Mouse (Mus musculus): Measurements from ENCODE around the gene Gm40193. TPM values are rescaled to one million over a fixed set of nuclear protein-coding genes. Genes with fewer than 3 reads are reported as not detected.
"Not testable (repeated sequence)": the region's sequence is repeated elsewhere in the genome, so short reads cannot be mapped to it uniquely, and the experiment has no call there.

Gm40193 gene
- polyA plus RNA-seq, 1 experiment from 2014 or later = not detected

DNA sequence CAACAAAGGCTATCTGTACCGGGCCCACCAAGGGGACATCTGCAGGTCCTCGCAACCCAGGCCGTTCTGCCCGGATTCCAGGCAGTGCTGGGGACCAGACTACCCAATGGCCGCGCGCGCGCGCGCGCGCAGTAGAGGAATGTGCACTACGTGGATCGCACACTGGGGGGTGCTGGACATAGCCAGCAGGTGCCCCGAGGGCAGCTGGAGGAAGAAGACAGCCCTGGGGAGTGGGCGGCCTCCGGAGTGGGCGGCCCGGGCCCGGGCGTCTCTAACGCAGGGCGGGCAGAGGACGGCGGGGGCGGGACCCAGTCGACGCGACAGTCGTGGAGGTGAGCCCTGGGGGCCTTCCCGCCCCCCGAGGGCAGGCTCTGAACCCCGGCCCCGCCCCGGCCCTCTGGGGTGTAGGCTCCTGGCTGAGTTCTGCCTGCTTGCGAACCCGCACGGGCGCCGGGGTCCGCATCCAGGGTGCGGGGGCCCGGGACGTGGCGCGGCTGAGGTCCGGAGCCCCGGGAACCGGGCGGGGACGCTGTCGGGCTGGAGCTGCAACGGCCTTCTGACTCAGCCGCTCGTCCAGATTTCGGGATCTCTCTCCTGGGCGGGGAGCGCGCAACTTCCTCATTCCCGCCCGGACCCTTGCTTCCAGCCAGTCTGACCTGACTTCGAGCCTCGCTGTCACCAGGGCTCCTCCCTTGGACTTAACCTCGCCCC is 7.3 kb upstream of the Gm40193 start, which contains the start of gene Pld2:
TSS of gene Pld2 (plus strand) at position 188 of the 711 bp plus-strand sequence.
- Histone ChIP-seq H3K36me3 (peaks cover 17% of the 10 kb centered on the region), H3K27ac (replicated peaks) (peak within 1 kb of the TSS; percentile 66), H3K9me3 (no peaks in the 10 kb centered on the region), H3K4me1 (peaks cover 35% of the 10 kb centered on the region), H3K4me2 (peak within 1 kb of the TSS; percentile 75), H3K9ac (peak within 1 kb of the TSS; percentile 89), H3K4me3 (peak within 1 kb of the TSS; percentile 74), H3K27me3 (replicated peaks) (no peaks in the 10 kb centered on the region; the same call in 1 of the 2 replicates)
- under 1% methylated on average over 64 of the region's 65 CpGs for WGBS
- ATAC-seq (ENCODE audit: extremely low read depth, insufficient number of reproducible peaks, low FRiP score, low TSS enrichment) = peak; percentile 83

DNA sequence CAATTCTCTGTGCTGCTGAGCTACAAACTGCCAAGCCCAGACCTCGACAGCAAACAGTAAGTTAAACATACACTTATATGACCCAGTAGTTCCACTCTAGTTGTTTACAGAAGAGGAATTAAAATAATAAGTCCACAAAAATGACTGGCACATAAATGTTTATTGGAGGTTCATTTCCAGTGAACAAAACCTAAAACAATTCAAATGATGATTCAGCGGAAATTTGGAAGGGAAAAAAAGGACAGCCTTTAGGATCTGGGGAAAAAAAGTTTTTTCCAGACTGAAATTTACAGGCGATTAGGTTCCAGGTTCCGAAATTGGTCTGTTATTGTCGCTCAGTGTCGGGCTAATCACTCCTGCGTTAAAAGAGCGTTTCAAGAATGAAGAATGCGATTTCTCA is 6.7 kb upstream of the Gm40193 start:
- Histone ChIP-seq H3K27me3 (replicated peaks) (no peaks in the 10 kb centered on the region; the same call in 1 of the 2 replicates), H3K4me3 (peak overlapping the region; percentile 74), H3K9ac (peak overlapping the region; percentile 89), H3K4me1 (peaks cover 29% of the 10 kb centered on the region), H3K4me2 (peak overlapping the region; percentile 75), H3K27ac (replicated peaks) (0 out of 2 replicates have a peak overlapping the region, but pooled peaks have one; percentile 66), H3K9me3 (no peaks in the 10 kb centered on the region), H3K36me3 (peaks cover 11% of the 10 kb centered on the region)
- no peak for ATAC-seq (ENCODE audit: extremely low read depth, insufficient number of reproducible peaks, low FRiP score, low TSS enrichment)
- 20% methylated on average over 9 of the region's 9 CpGs for WGBS

DNA sequence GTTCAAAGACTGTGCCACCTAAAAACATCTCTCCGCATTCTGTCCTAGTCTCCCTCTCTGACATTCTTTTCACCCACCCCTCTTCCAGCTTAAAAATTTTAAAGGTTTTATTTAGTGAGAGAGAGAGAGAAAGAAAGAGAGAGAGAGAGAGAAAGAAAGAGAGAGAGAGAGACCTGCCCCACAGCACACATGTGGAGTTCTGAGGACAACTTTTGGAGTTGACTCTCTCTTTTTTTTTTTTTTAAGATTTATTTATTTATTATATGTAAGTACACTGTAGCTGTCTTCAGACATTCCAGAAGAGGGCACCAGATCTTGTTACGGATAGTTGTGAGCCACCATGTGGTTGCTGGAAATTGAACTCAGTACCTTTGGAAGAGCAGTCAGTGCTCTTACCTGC is 1.7 kb downstream of the Gm40193 start:
- not testable (repeated sequence) for H3K4me1 ChIP-seq; ATAC-seq (ENCODE audit: extremely low read depth, insufficient number of reproducible peaks, low FRiP score, low TSS enrichment); H3K4me3 ChIP-seq; H3K9me3 ChIP-seq; H3K4me2 ChIP-seq; H3K27ac ChIP-seq (replicated peaks); H3K9ac ChIP-seq; H3K27me3 ChIP-seq (replicated peaks)
- WGBS = 78% methylated on average over 2 of the region's 2 CpGs
- H3K36me3 ChIP-seq = peaks cover 35% of the 10 kb centered on the region

DNA sequence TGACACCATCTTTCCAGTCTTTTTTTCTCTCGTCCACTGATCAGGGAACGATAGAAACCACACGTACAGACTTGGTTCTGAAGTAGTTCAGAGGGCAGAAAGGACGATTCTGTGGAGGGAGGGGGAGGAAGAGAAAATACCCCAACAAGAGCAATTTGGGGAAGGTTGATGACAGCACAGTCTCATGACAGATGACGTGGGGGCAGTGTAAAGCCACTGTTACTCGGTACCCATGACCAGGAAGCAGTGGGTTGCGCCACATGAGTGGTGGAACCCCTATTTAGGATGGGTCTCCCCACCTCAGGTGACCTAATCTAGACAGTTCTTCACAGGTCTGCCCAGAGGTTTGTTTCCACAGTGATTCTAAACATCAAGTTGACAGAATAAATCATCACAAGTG is 4.1 kb downstream of the Gm40193 start:
- H3K9ac ChIP-seq = no peak overlapping the region
- peaks cover 35% of the 10 kb centered on the region for H3K36me3 ChIP-seq
- no peak overlapping the region for H3K4me3 ChIP-seq
- no peak for ATAC-seq (ENCODE audit: extremely low read depth, insufficient number of reproducible peaks, low FRiP score, low TSS enrichment)
- H3K4me1 ChIP-seq = peaks cover 14% of the 10 kb centered on the region
- H3K9me3 ChIP-seq = no peaks in the 10 kb centered on the region
- no peaks in the 10 kb centered on the region for H3K27me3 ChIP-seq (replicated peaks)
- H3K27ac ChIP-seq (replicated peaks) = no peak overlapping the region
- 73% methylated on average over 7 of the region's 7 CpGs for WGBS
- no peak overlapping the region for H3K4me2 ChIP-seq

- no peak for ATAC-seq (ENCODE audit: extremely low read depth, insufficient number of reproducible peaks, low FRiP score, low TSS enrichment)
- Histone ChIP-seq H3K9ac (peak overlapping the region; percentile 84), H3K27ac (replicated peaks) (no peak overlapping the region), H3K4me3 (peak overlapping the region; percentile 65), H3K9me3 (no peaks in the 10 kb centered on the region), H3K36me3 (peaks cover 35% of the 10 kb centered on the region), H3K4me1 (peaks cover 14% of the 10 kb centered on the region), H3K4me2 (peak overlapping the region; percentile 83), H3K27me3 (replicated peaks) (no peaks in the 10 kb centered on the region)
- 83% methylated on average over 12 of the region's 12 CpGs for WGBS
Observed at GRCm38 (mm10) chr11:70526211-70526610, 6.5 kb downstream of the Gm40193 start.

DNA sequence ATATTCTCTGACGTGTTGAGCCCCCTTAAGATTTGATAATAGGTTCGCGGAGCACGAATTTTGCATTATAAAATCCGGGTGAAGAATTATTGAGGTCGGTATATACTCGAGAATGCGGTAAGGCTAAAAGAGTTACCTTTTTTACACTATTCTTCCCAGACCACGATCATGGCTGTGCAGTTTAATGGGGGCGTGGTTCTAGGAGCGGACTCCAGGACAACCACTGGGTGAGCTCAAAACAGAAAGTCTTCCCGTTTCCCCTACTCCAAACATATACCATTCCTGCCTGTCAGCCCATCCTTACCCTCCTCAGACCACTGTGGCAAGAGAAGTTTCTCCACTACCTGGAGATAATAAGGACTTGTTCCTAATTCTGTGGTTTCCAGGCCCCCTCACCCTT is 7.0 kb downstream of the Gm40193 start:
- Histone ChIP-seq H3K9ac (peak overlapping the region; percentile 84), H3K4me3 (peak overlapping the region; percentile 65), H3K36me3 (peaks cover 35% of the 10 kb centered on the region), H3K4me1 (peaks cover 15% of the 10 kb centered on the region), H3K4me2 (peak overlapping the region; percentile 83), H3K27ac (replicated peaks) (no peak overlapping the region), H3K9me3 (no peaks in the 10 kb centered on the region), H3K27me3 (replicated peaks) (no peaks in the 10 kb centered on the region)
- ATAC-seq (ENCODE audit: extremely low read depth, insufficient number of reproducible peaks, low FRiP score, low TSS enrichment) = no peak; the same call in 1 of the 2 replicates
- WGBS = 1% methylated on average over 12 of the region's 12 CpGs

GRCm38 (mm10) chr11:70525184-70525678 is 7.5 kb downstream of the Gm40193 start, which contains the start of gene Psmb6:
Psmb6 (plus strand) TSS chr11:70525367.
- H3K9me3 ChIP-seq = no peaks in the 10 kb centered on the region
- peak within 1 kb of the TSS; percentile 65 for H3K4me3 ChIP-seq
- ATAC-seq (ENCODE audit: extremely low read depth, insufficient number of reproducible peaks, low FRiP score, low TSS enrichment) = peak; percentile 88
- peak within 1 kb of the TSS; percentile 84 for H3K9ac ChIP-seq
- peaks cover 35% of the 10 kb centered on the region for H3K36me3 ChIP-seq
- peak within 1 kb of the TSS; percentile 83 for H3K4me2 ChIP-seq
- H3K27ac ChIP-seq (replicated peaks) = no peak within 1 kb of the TSS
- under 1% methylated on average over 25 of the region's 26 CpGs for WGBS
- no peaks in the 10 kb centered on the region for H3K27me3 ChIP-seq (replicated peaks)
- H3K4me1 ChIP-seq = peaks cover 20% of the 10 kb centered on the region

GRCm38 (mm10) chr11:70524782-70525181 is 8.0 kb downstream of the Gm40193 start:
- peak overlapping the region; percentile 74 for H3K9ac ChIP-seq
- H3K36me3 ChIP-seq = peaks cover 34% of the 10 kb centered on the region
- peaks cover 25% of the 10 kb centered on the region for H3K4me1 ChIP-seq
- no peak; the same call in 1 of the 2 replicates for ATAC-seq (ENCODE audit: extremely low read depth, insufficient number of reproducible peaks, low FRiP score, low TSS enrichment)
- no peak overlapping the region for H3K27ac ChIP-seq (replicated peaks)
- H3K4me3 ChIP-seq = peak overlapping the region; percentile 65
- H3K9me3 ChIP-seq = no peaks in the 10 kb centered on the region
- H3K4me2 ChIP-seq = peak overlapping the region; percentile 83
- 0 out of 2 replicates have a peak, but pooled peaks cover 2% of the 10 kb centered on the region for H3K27me3 ChIP-seq (replicated peaks)
- 3% methylated on average over 8 of the region's 8 CpGs for WGBS

- peaks cover 24% of the 10 kb centered on the region for H3K36me3 ChIP-seq
- peaks cover 29% of the 10 kb centered on the region for H3K4me1 ChIP-seq
- H3K9me3 ChIP-seq; H3K4me3 ChIP-seq; H3K4me2 ChIP-seq; ATAC-seq (ENCODE audit: extremely low read depth, insufficient number of reproducible peaks, low FRiP score, low TSS enrichment); H3K9ac ChIP-seq; H3K27ac ChIP-seq (replicated peaks): not testable (repeated sequence)
- 85% methylated on average over 8 of the region's 8 CpGs for WGBS
- H3K27me3 ChIP-seq (replicated peaks) = 0 out of 2 replicates have a peak, but pooled peaks cover 12% of the 10 kb centered on the region
Observed at GRCm38 (mm10) chr11:70523306-70523989, 9.3 kb downstream of the Gm40193 start.

- Histone ChIP-seq H3K9ac (peak overlapping the region; percentile 82), H3K9me3 (no peaks in the 10 kb centered on the region), H3K36me3 (no peaks in the 10 kb centered on the region), H3K4me1 (peaks cover 19% of the 10 kb centered on the region), H3K27ac (replicated peaks) (peak overlapping the region; percentile 58), H3K4me2 (peak overlapping the region; percentile 74), H3K4me3 (peak overlapping the region; percentile 52), H3K27me3 (replicated peaks) (0 out of 2 replicates have a peak, but pooled peaks cover 12% of the 10 kb centered on the region)
- ATAC-seq (ENCODE audit: extremely low read depth, insufficient number of reproducible peaks, low FRiP score, low TSS enrichment) = no peak
- 8% methylated on average over 41 of the region's 41 CpGs for WGBS
Observed at GRCm38 (mm10) chr11:70520178-70520769, 12.5 kb downstream of the Gm40193 start.

DNA sequence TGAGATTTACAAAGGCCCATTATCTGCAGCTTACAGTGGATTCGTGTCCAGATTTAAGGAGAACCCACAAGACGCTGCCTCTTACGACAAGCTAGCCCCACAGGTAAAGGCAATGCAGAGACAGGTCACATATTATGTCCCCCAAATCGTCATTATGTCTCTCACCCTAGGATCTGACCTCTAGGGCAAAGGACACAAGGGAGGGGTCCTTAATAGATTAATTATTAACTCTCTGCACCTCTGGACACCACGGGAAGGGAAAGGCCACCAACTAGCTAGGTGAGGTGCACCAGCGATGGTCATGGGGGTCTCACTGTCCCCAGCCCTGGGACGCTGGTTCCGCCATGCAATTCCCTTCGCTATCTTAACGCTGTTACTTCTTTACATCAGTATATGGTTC is 13.8 kb downstream of the Gm40193 start, which contains the start of gene Gltpd2:
TSS of gene Gltpd2 (plus strand) at position 274 of the 400 bp plus-strand sequence.
- Histone ChIP-seq H3K4me1 (peaks cover 15% of the 10 kb centered on the region), H3K9ac (peak within 1 kb of the TSS; percentile 82), H3K9me3 (no peaks in the 10 kb centered on the region), H3K4me2 (peak within 1 kb of the TSS; percentile 74), H3K27me3 (replicated peaks) (0 out of 2 replicates have a peak, but pooled peaks cover 12% of the 10 kb centered on the region), H3K4me3 (peak within 1 kb of the TSS; percentile 52), H3K36me3 (no peaks in the 10 kb centered on the region), H3K27ac (replicated peaks) (peak within 1 kb of the TSS; percentile 58)
- ATAC-seq (ENCODE audit: extremely low read depth, insufficient number of reproducible peaks, low FRiP score, low TSS enrichment) = no peak
- 80% methylated on average over 10 of the region's 10 CpGs for WGBS

Measured in heart, embryonic 13.5 days (tissue).